Mouse (Mus musculus) cerebellum, adult 18-20 months (tissue): Measurements from ENCODE around the gene Unc119.

Experiments
- DNase-seq, 2 experiments: peaks; one replicate each; pipeline ENCODE4 v3.0.0; 2021

Gene Unc119

DNA sequence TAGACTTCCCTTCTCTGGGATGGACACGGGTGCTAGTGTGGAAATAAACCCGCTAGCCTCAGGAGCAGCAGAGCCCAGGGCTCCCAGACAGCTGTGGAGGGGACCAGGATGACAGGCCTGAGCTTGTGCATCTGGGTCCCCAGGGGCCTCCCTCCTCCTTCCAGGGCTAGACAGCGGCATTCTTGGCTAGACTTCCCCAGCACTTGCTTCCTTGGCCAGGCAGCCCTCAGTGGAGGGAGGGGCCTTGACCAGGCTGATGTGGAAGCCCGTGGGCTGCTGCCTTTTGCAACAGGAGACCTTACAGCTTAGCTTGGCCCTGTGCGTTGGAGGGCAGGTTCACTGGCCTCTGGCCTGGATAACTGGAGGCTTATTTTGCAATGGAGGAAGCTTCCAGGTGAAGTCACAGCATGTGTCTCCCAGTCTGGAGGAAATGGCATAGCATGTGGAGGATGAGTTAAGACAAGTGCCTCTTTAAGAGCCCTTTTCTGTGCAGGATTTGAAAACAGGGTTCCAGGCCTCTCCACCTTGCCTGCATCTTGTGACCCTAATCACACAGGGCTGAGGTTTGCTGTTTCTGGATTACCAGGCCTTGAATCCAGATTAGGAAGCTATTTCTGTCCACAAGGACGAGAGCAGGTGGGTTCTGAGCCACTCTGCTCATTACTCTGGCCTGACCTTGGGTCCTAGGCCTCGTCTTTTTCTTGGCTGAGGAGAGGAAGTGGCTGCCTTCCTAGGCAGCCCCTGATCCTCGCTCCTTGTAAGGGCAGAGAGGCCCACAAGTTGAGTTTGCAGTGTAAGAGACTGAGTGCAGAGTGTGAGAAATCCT, 1.8 kb downstream of the Unc119 start:
- no peak for DNase-seq

DNA sequence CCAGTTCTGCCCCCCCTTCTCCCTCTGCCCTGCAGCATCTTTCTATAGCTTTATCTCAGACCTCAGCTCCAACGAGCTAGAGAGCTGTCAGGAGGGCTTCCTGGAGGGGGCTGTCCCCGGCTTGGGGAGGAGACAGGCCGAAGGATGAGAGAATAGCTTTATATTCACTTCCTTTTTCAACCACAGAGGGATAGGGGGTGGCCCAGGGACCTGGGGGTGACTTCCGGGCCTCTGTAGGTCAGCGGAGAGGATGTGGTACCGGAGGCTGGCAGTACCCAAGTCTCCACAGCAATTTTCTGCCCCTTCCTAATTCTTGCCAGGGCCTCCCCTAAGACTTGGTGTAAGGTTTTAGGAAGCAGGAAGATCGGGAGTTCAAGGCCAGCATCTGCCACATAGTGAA, 2.5 kb downstream of the Unc119 start:
- DNase-seq = no peak

DNA sequence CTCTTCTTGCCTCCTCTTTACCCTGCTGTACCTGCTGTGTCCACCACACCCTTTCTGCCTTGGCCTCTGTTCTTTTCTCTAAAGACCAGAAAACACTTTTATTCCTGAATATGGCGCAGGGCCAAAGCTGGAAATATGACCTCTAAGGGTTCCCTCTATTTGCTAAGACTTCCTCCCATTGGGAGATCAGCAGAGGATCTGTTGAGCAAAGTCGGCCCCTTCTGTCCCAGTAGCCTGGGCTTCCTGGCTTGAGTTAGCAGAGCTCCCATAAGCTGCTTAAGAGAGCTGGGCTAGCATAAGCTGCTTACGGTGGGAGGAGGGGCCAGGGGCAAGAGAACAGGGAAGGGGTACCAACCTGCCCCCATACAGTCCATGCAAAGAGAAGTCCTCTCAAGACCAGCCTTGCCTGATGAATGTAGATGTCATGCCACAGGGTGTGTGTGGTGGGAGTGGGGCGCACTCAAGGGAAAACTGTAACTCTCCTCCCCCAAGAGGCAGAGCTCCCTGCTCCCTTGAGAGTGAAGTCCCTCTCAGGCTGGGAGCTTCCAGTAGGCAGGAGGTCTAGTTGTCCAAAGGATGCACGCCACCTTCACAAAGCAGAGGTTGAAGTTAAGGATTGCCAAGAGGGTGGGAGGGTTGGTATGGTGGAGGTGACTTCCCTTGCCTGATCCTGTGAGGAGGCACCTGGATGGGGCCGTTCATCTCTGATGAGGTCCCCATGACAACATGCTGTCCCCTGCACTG, 3.2 kb downstream of the Unc119 start:
- no peak for DNase-seq

DNA sequence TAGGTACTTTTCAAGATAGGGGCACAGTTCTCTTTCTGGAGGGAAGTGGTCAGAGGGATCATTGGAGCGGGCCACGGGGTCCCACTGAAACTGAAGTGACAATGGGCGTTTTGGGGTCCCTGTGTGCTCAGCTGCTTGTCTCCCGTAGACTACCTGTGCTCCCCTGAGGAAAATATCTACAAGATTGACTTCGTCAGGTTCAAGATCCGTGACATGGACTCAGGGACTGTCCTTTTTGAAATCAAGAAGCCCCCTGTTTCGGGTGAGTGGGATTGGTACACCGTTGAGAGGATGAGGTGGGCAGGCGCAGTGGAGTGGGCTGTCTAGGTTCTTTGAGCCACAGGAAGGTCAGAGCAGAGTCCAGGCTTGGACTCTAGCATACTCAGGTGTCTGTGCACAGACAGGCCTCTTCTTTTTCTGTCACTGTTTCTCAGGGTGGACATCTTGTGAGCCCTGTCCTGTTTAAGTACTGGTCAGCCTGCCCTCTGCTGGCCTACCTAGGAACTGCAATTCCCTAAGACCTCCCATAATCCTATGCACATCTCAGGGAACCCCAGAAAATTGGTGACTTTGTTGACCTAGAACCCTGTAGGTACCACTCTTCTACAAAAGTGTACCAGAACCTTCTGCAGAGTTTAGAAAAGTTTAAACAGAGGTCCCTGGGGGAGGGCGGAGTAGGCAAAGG, 3.9 kb downstream of the Unc119 start:
- peak; percentile 83 to 84 for DNase-seq

DNA sequence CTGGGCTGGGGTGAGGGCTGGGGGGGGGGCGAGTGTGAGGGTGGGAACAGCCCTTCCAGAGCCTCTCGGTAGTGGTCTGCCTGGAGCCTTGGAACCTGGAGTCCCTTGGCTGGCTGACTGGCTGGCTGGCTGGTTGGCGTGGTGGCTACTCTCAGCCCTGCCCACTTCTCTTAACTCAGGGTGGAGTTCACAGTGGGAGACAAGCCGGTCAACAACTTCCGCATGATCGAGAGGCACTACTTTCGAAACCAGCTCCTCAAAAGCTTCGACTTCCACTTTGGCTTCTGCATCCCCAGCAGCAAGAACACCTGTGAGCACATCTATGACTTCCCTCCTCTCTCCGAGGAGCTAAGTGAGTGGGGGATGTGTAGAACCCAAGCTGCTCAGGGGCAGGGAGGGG, 4.6 kb downstream of the Unc119 start:
- DNase-seq = no peak

DNA sequence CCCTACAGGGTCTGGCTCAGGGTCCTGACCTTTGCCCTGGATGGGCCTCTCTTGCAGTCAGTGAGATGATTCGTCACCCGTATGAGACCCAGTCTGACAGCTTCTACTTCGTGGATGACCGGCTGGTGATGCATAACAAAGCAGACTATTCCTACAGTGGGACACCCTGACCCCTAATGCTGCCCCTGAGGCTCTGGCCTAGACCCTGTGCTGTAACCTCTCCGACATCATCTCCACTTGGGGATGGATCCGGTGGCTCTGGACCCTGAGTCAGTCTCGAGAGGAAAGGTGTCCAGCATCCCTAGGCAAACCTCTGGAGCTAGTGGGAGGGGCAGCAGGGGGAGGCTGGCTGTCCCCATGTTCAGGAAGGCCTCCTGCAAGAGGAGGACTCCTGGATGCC, 5.2 kb downstream of the Unc119 start:
- no peak for DNase-seq

DNA sequence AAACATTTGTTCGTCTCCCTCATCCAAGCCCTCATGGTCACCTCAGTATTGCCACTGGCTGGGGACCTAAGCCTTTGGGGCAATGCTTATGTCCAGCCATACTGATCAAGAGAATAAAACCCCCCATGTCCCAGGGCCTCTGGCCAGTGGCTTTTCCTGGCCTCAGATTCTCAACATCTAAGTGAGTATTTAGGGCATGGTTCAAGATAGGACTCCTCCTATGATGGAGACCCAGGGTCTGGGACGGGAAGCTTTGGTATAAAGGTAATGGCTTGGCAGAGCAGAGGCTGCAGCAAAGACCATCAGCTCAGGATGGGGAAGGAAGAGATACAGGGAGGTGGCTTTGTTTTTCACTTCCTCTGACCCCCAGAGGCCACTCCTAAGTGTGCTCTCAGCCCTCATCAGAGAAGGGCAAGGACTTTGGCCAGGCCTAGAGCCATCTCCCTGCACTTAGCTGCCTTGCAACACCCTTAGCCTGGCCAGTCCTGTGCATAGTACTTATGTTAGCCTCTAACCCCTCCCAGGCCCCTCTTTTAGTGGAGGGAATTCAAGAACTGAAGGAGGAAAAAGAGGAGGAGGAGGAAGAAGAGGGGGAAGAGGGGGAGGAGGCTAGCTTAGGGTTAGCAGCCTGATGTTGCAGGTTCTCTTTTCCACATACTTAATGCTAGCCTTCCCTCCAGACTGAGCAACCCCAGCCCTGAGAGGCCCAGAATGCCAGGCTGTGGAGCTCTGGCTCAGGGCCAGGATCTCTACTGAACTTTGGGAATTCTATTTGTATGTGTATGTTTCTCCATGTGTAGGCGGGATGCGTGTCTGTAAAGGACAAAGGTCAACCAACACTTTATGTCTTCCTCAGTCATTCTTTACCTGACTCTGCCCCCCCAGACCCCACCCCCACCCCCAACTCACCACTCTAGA, 6.4 kb downstream of the Unc119 start:
- DNase-seq = no peak

DNA sequence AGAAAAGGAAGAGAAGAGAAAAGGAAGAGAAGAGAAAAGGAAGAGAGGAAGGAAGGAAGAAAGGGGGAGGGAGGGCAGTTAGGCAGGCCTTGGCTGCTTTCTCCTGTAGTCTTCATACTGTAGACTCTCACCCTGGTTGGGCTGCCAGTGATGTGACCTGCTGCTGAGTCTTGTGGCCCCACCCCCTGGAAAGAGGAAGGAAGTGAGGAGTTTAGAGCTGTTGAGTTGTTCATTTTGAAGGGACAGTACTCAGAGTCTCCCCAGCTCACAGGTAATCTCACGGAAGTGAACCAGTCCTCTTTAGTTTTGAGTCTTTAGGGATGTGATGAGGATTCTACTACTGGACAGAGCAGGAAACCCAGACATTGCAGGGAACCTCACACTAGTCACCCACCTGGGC, 9.8 kb downstream of the Unc119 start:
- DNase-seq = no peak

DNA sequence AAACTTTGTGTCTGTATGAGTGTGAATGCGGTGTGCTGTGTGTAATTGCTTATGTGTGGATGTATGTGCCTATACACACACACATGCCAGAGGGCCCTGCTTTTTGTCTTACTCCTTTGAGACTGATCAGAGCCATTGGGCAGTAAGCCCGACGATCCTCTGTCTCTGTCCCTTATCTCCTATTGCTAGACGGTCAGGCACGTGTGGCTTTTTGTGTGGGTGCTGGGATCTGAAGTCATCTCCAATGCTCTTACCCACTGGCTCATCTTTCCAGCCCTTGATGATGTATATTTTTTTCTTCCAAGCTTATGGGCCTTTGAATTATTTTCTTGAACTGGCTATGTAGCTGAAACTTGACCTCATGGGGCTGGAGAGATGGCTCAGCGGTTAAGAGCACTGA, 11.6 kb downstream of the Unc119 start:
- no peak for DNase-seq

DNA sequence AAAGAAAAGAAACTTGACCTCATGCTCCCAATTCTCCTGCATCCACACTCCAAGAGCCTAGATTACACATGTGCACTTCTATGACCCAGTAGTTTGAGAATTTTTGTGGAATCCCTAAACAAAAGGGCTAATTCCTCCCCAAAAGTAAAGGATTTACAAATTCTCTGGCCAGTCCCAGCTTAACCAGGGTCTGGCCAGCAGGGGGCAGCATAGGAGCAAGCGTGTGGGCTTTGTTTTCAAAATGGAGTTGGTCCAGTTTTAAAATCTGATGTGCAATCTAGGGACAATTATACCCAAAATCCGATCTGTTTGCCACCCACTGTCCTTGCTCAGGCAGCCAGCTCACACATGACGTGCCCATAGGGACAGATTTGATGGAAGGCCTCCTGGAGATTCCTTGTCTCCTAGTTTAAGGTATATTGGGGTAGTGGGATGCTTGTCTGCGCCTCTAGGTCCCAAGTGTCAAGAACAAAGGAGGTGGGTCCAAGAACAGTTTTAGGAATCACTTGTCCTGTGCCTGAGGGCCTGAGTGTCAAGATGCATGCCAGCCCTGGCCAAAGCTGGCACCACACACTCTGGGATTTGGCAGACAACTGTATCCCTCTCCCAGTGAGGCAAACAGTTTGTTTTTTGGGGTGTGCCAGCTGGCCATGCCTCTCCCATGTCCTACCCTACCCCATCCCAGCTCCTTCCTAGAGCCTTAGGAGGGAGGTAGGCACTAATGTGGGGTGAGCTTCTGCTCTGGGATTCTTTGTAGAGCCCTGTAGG, 12.4 kb downstream of the Unc119 start:
- peak; percentile 63 to 78 for DNase-seq

DNA sequence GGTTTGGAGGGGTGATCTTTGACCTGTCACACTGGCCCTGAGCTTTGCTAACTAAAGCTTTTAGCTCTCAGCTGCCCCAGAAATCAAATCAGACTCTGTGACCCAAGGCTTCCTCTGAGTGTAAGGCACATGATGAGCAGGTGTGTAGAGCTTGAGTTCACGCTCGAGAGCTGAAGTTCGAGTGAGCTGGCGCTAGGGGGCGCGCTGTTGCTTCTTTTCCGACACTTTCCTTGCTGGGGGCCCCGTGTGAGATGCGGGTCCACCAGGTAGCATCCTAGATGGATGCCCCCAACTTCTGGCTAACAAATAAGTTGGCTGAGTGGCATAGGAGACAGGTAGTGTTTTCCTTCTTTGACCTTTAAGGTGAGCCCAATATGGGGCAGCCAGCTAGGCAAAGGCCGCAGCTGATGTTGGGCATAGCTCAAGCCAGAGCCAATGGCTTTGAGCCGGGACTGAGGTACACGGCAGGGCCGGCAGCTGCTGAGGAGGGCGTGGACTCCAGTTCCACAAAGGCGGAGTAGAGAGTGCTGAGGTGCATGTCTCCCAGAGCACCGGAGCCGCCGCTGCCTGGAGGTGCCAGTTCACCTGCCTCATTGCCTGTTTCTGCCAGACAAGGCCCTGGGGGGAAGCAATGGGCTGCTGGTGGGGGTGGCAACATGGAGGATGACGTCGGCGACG, 15.2 kb downstream of the Unc119 start:
- no peak for DNase-seq

DNA sequence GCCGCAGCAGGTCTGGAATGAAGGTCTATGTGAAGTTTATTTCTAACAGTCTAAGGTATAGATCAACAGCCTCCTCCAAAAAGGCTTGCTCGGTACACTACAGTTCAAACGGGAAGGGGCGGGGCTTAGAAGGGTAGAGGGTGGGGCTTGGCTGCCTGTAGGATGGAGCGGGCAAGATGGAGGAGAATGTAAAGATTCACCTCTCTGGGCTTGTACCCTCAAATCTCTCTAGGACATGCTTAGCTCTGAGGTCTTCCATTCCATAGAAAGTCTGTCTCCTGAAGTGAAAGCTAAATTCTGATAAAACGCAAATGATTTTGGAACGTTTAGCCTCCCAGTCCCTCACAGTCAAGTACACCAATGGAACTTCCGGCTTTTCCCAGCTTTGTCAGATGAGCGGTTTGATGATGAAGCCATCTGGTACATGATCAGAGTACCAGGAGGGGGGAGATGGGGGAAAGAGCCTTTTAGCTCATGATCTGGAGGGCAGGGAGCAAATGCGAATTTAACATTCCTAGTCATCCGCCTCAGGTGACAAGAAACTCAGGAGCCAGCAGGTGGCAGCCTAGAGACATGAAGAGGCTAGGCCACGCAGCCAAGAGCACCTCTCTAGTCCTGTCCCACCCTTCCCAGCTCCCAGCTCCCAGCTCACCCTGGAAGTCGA, 17.0 kb downstream of the Unc119 start:
- peak; percentile 80 to 81 for DNase-seq

DNA sequence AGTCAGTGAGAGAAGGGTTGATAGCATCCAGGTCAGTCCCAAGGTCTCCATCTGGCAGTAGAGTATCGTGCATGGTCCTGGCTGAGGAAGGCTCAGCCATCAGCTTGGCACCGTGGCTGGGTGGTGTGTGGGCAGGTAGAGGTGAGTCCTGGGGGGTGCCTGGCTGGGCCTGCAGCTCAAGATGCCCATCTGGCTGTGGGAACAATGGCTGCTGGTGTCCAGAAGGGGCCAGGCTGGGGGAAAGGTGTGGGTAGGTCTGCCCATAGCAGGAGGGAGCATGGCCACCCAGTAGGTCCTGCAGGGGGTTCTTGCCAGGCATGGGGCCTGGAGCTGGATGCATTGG, 17.5 kb downstream of the Unc119 start:
- no peak for DNase-seq

DNA sequence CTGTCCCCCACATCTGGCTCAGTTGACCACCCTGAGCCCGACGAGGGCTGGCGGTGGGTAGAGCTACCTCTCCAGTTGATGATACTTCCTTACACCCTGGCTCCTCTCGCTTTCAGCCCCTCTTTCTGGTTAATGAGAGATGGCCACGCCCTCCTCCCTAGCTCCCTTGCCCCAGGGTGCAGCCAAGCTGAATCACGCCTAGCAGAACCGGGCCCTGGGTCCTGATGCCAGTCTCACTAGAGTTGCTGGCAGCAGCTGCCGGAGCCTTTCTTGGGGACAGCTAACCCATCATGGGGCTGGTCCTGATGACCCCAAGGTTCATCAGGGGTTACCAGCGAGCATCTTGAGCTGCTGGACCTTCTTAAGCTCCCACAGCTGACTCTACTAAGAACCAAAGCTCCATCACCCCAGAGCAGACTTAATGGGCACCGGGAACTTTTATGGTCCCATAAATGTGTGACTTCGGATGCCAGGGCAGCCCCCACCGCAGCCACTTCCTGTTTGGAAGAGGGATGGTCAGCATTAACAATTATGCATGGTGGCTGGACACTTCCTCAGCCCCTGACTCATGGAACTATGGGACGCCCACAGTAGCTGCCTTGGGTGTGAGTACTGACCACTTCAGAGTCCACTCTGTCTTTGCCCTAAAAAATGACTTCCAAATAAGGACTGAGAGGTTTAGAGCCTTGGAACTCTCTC, 20.2 kb downstream of the Unc119 start:
- DNase-seq = no peak

DNA sequence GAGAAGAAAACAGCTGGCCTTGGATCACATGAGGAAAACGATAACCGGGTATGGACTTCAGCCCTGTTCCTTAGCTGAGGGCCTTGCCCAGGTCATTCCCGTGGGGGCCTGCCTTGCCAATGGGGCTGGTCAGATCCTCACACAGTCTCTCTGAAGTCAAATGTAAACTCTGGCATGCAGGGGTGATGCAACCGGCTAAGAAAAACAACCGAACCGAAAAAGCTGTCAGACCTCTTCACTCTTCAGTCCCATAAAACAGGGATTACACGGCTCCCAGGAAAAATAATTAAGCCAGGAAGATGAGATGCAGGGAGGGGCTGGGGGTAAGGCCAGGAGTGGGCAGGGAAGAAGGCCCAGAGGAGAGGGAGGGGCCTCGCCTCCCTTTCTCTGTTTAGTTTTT, 20.8 kb downstream of the Unc119 start:
- no peak for DNase-seq

DNA sequence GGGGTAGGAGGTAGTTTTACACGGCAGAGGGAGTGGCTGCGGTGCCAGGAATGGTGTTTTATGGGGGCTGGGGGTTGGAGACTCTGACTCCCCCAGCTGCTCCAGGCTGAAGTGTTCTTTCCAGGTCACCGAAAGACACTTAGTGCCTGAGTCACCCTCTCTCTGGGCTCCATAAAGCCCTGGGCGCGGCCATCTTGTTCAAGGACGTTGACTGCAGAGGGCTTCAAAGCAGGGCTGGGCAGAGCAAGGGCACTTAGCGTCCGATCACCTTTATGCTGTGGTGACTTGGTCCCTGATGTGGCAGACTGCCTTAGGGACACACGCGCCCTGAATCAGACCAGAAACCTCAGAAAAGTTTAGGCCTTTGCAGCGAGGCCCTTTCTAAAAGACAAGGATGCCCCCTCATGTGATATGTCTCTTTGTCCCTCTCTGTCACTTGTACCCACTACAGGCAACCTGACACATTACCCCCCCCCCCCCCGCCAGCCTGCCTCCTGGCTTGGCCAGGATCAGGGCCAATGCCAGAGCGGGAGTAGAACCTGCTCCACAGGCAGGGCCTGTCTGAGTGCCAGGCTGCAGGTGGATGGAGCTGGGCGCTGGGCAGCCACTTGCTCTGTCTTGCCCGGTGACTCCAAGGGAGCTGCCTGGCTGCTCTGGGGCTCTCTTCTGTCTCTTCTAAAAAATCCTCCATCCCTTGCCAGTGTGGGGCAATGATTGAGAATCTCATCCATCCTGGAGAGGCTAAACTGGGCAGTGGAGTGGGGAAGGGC, 24.4 kb downstream of the Unc119 start:
- no peak for DNase-seq

DNA sequence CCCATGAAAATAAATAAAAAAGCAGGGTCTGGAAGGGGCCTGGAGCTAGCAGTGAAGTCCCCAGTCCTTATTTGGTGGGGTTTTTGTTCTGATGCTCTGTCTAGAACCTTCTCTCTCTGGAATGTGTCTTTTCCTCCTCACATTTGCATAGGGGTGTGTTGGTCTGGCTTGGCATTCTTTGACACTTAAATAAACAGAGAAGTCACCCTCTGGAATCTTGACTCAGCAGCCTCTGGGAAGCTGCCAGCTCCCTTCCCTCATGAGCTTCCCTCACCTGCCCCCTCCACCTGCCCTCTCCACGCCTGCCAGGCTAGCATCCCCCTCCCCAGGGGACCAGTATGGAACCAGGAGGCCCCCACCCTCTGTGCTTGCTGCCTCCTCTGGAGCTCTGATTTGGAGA, 27.1 kb downstream of the Unc119 start:
- no peak for DNase-seq

DNA sequence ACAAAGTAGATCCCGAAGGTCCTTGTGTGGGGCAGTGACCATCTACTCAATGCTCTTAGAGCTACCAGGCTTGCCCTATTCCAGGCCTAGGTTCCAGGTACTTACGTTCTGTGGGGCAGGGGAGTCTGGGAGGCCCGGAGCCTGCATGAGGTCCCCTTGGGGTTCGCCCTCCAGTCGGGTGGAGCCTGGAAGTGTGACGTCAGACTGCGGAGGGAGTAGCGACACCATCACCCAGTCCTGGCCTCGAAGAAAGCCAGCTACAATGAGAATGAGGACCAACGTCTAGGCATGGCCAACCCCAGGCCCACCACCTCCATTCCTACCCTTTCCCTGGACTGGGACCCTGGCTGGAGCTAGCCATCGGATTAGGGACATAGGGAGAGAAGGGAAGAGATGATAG, 28.4 kb downstream of the Unc119 start:
- DNase-seq = no peak

DNA sequence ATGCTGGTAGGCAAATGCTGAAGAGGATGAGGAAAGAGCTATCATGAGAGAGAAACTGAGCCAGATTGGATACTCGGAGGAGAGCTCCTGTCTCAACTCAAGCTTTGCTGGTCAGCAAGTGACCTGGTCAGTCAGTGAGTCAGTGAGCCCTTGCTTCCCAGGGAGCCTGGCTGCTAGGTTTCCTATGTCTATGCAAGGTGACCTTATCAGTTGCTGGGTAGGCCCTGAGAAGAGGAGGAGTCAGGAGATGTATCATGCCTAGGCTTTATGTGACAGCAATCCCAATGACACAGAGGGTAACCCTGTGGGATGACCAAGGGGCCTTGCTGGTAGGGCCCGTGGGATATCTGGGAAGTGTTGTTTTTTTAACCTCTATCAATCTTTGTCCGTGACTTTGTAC, 28.9 kb downstream of the Unc119 start:
- DNase-seq = no peak

DNA sequence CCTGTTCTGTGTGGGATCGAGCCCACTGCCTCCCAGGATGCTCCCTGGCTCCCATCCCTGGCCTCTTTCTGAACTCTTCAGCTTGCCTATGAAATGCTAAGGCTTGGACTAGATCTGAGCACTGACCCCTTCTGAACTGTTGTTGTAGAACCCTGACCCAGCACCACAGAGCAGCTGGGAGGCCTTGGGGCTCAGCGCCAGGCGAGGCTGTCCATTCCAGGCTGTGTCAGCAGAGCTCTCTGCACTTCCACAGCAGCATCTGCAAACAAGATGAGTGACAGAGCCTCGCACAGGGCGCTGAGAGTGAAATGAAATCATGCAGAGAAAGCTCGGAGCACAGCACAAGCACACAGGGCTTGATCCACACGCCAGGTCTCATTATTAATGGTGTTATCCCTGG, 29.3 kb downstream of the Unc119 start:
- DNase-seq = no peak
